Mouse (Mus musculus): ENCODE measurements around the gene Socs3. TPM values are rescaled to one million over a fixed set of nuclear protein-coding genes. Genes with fewer than 3 reads are reported as not detected.

The Socs3 gene
- polyA plus RNA-seq, 1 experiment from 2014 or later: 13.2 TPM

DNA sequence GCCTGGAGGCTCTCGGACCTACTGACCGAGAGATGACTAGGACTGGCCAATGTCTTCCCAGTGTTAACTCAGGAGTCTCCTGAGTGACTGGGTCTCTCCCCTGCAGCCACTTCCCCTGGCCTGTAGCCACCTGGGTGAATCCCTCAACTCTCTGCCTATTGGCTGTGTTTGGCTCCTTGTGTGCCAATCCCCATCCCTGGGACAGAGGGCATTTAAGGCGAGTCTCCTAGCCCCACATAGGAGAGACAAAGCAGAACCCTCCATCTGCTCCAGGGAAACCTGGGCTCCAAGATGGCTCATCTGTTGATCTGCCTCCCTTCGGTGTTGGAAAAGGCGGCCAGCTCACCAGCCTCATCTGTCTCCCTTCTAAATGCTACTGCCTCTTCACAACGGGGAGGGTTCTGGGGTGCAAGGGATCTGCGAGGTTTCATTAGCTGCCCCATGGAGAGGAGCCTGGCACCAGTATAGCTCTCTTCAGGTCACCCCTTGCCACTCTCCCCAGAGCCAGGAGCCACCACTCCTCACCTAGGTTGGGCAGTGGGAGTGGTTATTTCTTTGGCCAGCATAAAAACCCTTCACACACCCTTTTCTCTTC, 3.2 kb downstream of the Socs3 start:
- peaks cover 84% of the 10 kb centered on the region for H3K4me1 ChIP-seq
- no peak overlapping the region for H3K27ac ChIP-seq
- peak overlapping the region; percentile 72 for H3K4me3 ChIP-seq
- H3K27me3 ChIP-seq (ENCODE audit: low read depth, poor library complexity, severe bottlenecking): peaks cover 47% of the 10 kb centered on the region
- peaks cover 18% of the 10 kb centered on the region for H3K36me3 ChIP-seq
- no peaks in the 10 kb centered on the region for H3K9me3 ChIP-seq (replicated peaks)
- no peak for DNase-seq (ENCODE audit: low spot score)
- 28% methylated on average over 7 of the region's 7 CpGs for WGBS

DNA sequence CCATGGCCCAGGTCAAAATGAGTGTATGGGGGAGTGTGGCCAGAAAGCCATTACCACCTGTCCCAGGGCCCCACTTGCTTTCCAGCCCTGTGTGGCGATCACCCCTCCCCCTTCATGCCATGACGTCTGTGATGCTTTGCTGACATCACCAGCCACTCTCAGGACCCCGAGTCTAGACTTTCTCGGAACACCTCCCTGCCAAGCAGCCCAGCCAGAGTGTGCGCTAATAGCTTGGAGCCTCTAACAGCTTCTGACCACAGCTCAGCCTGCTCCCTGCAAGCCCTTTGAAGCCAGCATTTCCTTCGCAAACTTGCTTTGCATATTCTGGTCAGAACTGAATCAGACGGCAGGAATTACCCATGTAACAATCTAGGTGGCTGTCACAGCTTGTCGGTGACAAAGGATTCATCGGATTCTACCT, 4.3 kb downstream of the Socs3 start:
- WGBS: 10% methylated on average over 9 of the region's 9 CpGs
- Histone ChIP-seq H3K9me3 (replicated peaks) (no peaks in the 10 kb centered on the region), H3K4me1 (peaks cover 84% of the 10 kb centered on the region), H3K27ac (peak overlapping the region; percentile 86; the same call in 1 of the 2 replicates), H3K4me3 (0 out of 2 replicates have a peak overlapping the region, but pooled peaks have one; percentile 9), H3K36me3 (peaks cover 18% of the 10 kb centered on the region), H3K27me3 (ENCODE audit: low read depth, poor library complexity, severe bottlenecking) (peaks cover 41% of the 10 kb centered on the region)
- no peak for DNase-seq (ENCODE audit: low spot score)

DNA sequence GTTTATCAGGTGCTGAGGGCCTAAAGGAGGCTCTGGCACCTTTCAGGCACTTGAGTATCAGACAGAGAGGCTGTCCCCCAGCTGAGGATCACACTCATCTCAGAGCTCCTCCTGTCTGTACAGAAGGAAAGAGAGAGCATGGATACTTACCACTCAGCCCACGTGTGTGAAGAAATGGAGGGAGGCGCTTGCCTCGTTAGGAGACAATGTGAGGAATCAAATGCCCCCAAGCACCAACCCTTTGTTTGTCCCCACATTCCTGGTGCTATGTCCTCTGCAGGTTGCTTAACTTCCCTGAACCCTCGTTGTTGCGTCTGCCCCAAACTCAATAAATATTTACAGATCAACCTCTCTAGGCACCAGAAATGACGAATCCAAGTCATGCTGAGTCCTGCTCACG, 4.8 kb downstream of the Socs3 start:
- Histone ChIP-seq H3K4me3 (0 out of 2 replicates have a peak overlapping the region, but pooled peaks have one; percentile 9), H3K27me3 (ENCODE audit: low read depth, poor library complexity, severe bottlenecking) (peaks cover 37% of the 10 kb centered on the region), H3K4me1 (peaks cover 87% of the 10 kb centered on the region), H3K36me3 (peaks cover 18% of the 10 kb centered on the region), H3K27ac (peak overlapping the region; percentile 86; the same call in 1 of the 2 replicates), H3K9me3 (replicated peaks) (no peaks in the 10 kb centered on the region)
- WGBS: 31% methylated on average over 7 of the region's 7 CpGs
- DNase-seq (ENCODE audit: low spot score): no peak

DNA sequence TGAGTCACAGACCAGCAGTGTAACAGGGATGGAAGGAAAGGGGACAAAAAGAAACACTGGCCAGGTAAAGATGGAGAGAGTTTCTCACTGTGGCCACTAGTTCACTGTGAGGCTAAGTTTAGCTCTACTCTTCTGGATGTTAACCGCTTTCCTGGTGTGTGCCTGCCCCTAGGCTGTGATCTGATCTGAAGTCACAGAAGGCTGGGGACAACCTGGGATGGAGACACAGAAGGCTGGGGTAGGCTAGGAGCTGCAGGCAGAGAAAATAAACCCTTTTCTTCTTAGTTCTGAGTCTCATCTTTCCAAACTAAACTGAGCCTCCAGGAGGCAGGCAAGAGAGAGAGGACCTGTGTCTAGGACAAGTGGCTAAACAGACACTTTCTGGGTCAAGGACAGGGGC, 5.6 kb downstream of the Socs3 start:
- Histone ChIP-seq H3K4me3 (peak overlapping the region; percentile 52), H3K9me3 (replicated peaks) (no peaks in the 10 kb centered on the region), H3K27me3 (ENCODE audit: low read depth, poor library complexity, severe bottlenecking) (peaks cover 37% of the 10 kb centered on the region), H3K4me1 (peaks cover 86% of the 10 kb centered on the region), H3K36me3 (peaks cover 18% of the 10 kb centered on the region), H3K27ac (peak overlapping the region; percentile 86)
- WGBS: 28% methylated on average over 1 of the region's 1 CpGs
- DNase-seq (ENCODE audit: low spot score): no peak

DNA sequence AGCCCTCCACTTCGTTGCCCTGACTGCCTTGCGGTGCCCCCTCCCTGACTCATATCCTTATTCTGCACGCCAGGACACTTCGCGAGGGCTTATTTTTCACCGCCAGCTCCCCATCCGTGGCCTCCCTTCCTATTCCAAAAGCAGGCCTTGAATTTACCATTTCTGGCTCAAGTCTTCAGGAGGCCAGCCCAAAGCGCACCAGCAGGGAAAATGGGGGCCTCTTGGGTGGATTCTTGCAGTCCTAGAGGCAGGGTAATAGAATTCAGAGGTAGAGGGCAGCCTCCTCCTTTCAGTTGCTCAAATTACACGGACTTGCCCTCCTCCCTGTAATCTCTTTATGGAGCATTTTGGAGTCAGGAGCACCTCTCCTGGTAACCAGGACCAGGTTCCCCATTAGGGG, 6.0 kb downstream of the Socs3 start:
- peaks cover 18% of the 10 kb centered on the region for H3K36me3 ChIP-seq
- DNase-seq (ENCODE audit: low spot score): no peak
- peaks cover 81% of the 10 kb centered on the region for H3K4me1 ChIP-seq
- H3K27me3 ChIP-seq (ENCODE audit: low read depth, poor library complexity, severe bottlenecking): peaks cover 37% of the 10 kb centered on the region
- peak overlapping the region; percentile 86 for H3K27ac ChIP-seq
- H3K9me3 ChIP-seq (replicated peaks): no peaks in the 10 kb centered on the region
- peak overlapping the region; percentile 52 for H3K4me3 ChIP-seq
- 1% methylated on average over 9 of the region's 9 CpGs for WGBS

DNA sequence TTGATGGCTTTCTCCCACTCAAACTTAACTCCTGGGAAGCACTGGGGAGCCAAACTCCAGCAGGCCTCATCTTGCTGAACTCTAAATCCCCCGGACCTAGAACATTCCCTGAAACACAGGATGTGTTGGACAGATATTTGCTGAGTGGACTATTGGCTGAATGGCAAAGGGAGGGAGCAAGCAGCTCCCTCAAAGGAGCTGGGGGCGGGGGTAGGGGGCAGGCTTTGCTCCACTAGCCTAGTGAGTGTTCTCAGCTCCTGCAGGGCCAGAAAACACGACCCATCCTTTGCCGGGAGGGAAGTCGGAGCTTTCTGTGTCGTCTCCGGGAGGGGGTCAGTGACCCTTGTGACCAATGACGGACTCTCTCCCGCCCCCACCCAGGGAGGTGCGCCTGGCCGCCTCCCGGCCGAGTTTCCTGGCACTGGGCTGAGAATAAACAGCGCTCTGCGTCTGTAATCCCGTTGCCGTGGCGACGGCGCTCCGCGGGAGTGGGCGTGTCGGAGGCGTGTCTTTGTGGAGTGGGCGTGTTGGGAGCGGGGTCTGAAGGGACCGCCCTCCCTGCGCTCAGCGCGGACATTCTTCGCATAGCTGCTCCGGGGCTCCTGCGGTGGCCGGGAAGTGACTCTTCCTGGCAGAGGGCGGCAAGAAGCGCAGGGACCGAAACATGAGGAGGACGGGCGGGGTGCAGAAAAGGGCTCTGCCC, 6.6 kb downstream of the Socs3 start:
- WGBS: under 1% methylated on average over 40 of the region's 40 CpGs
- H3K27me3 ChIP-seq (ENCODE audit: low read depth, poor library complexity, severe bottlenecking): peaks cover 37% of the 10 kb centered on the region
- peaks cover 78% of the 10 kb centered on the region for H3K4me1 ChIP-seq
- DNase-seq (ENCODE audit: low spot score): peak; percentile 100
- H3K4me3 ChIP-seq: peak overlapping the region; percentile 52
- H3K36me3 ChIP-seq: peaks cover 18% of the 10 kb centered on the region
- H3K27ac ChIP-seq: peak overlapping the region; percentile 86
- H3K9me3 ChIP-seq (replicated peaks): no peaks in the 10 kb centered on the region

DNA sequence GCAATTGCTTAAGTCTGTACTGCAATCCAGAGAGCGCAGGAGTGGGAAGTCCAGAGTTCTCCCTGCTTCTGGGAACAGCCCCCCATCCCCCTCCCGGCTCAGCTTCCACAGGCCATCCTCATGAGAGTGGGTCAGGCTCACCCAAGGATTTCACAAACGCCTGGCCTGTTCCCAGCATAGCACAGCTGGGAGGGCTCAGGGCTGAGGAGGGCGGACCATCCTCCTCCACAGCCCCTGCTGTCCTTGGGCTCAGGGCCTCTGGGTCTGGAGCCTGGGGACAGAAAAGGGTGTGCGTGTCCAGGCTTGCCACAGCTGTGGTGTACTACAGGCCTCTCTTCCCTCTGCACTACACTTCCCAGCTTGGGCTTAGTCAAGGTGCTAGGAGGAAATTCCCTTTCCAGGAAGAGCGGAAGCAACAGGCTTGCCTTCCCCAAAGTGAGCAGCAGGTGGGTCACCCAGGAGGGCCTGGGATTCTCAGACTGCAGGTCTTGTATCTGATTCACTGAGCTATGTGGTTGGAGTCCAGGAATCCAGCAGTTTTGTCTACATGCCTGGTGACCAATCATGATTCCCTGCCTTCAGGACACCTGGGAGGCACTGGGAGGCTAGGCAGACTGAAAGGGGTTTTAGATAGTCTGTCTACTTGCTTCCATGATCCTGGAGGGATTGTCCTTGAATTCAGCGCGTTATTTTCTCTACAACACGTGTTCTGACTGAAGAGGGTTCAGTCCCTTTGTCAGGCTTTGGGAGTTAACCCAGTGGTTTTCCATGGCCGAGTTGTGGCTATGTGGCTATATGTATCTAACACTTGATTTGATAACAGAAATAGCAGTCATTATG, 7.4 kb downstream of the Socs3 start:
- no peaks in the 10 kb centered on the region for H3K9me3 ChIP-seq (replicated peaks)
- H3K27me3 ChIP-seq (ENCODE audit: low read depth, poor library complexity, severe bottlenecking): peaks cover 30% of the 10 kb centered on the region
- DNase-seq (ENCODE audit: low spot score): no peak
- 35% methylated on average over 10 of the region's 10 CpGs for whole genome bisulfite sequencing
- peak overlapping the region; percentile 86 for H3K27ac ChIP-seq
- H3K4me1 ChIP-seq: peaks cover 73% of the 10 kb centered on the region
- peak overlapping the region; percentile 52; the same call in 1 of the 2 replicates for H3K4me3 ChIP-seq
- peaks cover 13% of the 10 kb centered on the region for H3K36me3 ChIP-seq

DNA sequence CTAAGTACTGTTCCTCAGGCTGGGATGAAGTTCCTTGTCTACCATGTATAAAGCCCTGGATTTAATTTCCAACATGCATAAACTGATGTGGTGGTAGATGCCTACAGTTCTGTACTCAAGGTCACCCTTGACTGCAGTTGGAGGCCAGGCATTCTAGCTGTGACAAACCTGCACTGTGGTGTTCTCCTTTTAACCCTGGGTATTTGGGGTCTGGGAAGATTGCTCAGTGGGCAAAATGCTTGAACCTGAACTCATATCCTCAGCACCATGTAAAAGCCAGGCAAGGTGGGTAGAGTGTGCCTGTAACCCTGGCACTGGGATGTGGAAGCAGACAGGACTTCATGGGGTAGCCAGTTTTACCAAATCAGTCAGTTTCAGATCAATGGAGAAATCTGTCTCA, 9.2 kb downstream of the Socs3 start:
- H3K4me3 ChIP-seq: no peak overlapping the region
- H3K4me1 ChIP-seq: peaks cover 63% of the 10 kb centered on the region

DNA sequence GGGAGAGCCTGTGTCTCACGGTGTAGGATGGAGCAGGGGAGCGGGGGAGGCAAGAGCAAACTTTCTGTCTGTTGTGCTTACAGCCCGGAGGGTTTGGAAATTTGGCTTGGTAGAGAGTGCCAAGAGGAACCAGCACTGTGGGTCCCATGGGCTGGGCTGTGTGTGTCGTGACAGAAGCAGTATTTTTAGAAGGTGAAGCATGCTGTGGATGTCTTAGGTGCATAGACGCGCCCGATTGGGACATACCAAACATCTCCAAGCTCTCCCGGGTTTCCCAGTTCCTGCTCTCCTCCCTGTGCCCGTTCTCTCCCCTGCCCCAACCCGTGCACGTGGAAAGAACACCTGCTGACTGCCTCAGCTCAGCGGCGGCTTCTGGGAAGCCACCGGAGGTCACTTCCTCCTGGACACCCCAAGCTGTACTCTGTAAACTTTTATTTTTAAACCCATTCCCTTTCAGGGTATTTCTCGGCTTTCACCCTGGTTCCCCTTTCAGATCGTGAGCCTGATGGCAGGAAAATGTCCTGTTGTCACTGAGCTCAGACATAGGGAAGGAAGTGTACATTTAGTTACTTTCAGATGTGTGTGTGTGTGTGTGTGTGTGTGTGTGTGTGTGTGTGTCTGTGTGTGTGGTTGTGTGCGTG, 10.0 kb downstream of the Socs3 start:
- no peak for DNase-seq (ENCODE audit: low spot score)
- Histone ChIP-seq H3K4me1 (peaks cover 59% of the 10 kb centered on the region), H3K36me3 (no peaks in the 10 kb centered on the region), H3K4me3 (no peak overlapping the region), H3K27ac (peak overlapping the region; percentile 25; the same call in 1 of the 2 replicates), H3K27me3 (ENCODE audit: low read depth, poor library complexity, severe bottlenecking) (peaks cover 4% of the 10 kb centered on the region), H3K9me3 (replicated peaks) (no peaks in the 10 kb centered on the region)
- WGBS: 65% methylated on average over 17 of the region's 17 CpGs

More for the DNA sequence above, 9.2 kb downstream of the Socs3 start:
- no peaks in the 10 kb centered on the region for H3K36me3 ChIP-seq
- H3K9me3 ChIP-seq (replicated peaks): no peaks in the 10 kb centered on the region
- no peak for DNase-seq (ENCODE audit: low spot score)
- no peak overlapping the region for H3K27ac ChIP-seq
- peaks cover 11% of the 10 kb centered on the region for H3K27me3 ChIP-seq (ENCODE audit: low read depth, poor library complexity, severe bottlenecking)

DNA sequence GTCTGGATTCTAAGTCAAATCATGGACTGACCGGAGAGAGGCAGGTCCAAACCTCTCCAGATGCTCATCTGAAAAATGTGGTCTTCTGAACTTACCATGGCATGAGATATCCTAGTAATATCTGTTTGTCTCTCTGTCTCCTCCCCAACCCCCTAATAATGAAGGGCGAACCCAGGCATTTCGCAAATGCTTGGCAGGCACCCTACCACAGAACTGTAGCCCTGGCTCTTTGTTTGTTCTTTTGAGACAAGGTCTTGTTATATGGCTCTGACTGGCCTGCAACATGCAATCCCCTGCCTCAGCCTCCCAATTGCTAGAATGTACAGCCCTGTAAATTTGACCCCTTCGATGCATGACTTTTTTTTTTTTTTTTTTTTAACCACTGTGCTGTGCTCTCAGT, 10.7 kb downstream of the Socs3 start:
- no peak for DNase-seq (ENCODE audit: low spot score)
- no peaks in the 10 kb centered on the region for H3K9me3 ChIP-seq (replicated peaks)
- H3K4me3 ChIP-seq: no peak overlapping the region
- no peaks in the 10 kb centered on the region for H3K27me3 ChIP-seq (ENCODE audit: low read depth, poor library complexity, severe bottlenecking)
- WGBS: 91% methylated on average over 4 of the region's 4 CpGs
- peaks cover 59% of the 10 kb centered on the region for H3K4me1 ChIP-seq
- H3K27ac ChIP-seq: no peak overlapping the region
- H3K36me3 ChIP-seq: no peaks in the 10 kb centered on the region

DNA sequence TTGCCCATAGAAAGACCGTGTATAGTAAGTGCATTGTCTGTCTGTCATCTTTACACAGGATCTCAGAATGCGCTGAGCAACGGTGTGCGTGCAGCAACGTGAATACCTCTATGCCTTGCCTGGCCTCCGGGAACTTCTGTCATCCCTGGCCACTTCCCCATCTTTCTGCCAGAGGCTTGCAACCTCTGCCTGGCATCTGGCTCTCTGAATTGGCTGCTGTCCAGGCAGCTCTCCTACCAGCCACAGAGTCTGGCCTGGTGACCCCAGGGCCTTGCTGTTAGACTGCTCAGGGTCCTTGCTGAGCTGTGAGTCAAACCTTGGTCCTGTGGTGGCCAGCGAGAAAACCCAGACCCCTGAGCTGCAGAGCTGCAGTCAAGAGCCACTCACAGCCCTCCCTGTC, 11.7 kb downstream of the Socs3 start:
- H3K27me3 ChIP-seq (ENCODE audit: low read depth, poor library complexity, severe bottlenecking): no peaks in the 10 kb centered on the region
- no peak for DNase-seq (ENCODE audit: low spot score)
- peaks cover 54% of the 10 kb centered on the region for H3K4me1 ChIP-seq
- H3K4me3 ChIP-seq: no peak overlapping the region
- H3K36me3 ChIP-seq: no peaks in the 10 kb centered on the region
- WGBS: 83% methylated on average over 7 of the region's 7 CpGs
- H3K9me3 ChIP-seq (replicated peaks): no peaks in the 10 kb centered on the region
- H3K27ac ChIP-seq: no peak overlapping the region

DNA sequence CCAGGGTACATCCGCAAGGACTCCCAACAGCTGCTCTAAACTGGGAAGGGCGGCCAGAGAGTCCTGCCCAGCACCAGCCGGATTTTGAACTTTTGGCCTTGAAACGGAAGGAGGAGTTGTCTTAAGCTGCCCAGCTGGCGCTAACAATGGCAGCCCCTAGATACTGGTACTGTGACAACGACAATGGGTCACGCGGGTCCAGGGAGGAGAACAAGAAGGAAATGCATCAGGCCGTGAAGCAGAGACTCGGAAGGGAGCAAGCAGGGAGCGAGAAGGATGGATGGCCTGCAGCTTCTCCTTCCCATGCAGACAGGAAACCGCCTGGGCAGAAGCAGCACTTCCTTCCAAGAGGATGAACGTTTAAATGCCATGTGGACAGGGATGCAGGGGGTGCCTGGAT, 14.2 kb downstream of the Socs3 start:
- WGBS: 77% methylated on average over 13 of the region's 13 CpGs
- no peaks in the 10 kb centered on the region for H3K9me3 ChIP-seq (replicated peaks)
- H3K27me3 ChIP-seq (ENCODE audit: low read depth, poor library complexity, severe bottlenecking): peaks cover 18% of the 10 kb centered on the region
- H3K4me3 ChIP-seq: no peak overlapping the region
- H3K36me3 ChIP-seq: no peaks in the 10 kb centered on the region
- H3K27ac ChIP-seq: peak overlapping the region; percentile 46; the same call in 1 of the 2 replicates
- peaks cover 56% of the 10 kb centered on the region for H3K4me1 ChIP-seq
- DNase-seq (ENCODE audit: low spot score): no peak
